Mouse (Mus musculus): ENCODE measurements at regions not wholly inside any gene's neighbourhood (a gene's known extent, or its start where the extent isn't known, plus 50 kb on each side); places are given as distances from the start of the nearest gene placed in this dataset.

- no peak for TF ChIP-seq CTCF (conservative IDR thresholded peaks at IDR 0.05; ENCODE audit: insufficient read depth, insufficient read length, low read depth, low read length)
- no peak for TF ChIP-seq POLR2A (IDR thresholded peaks at IDR 0.05; ENCODE audit: low read depth, low read length)
Measured at GRCm38 (mm10) chr13:111087753-111088152, 167.1 kb upstream of the Actbl2 start.

Data from kidney, adult 2 months (tissue).